Mouse (Mus musculus): ENCODE data around the gene Trmu. TPM values are rescaled to one million over a fixed set of nuclear protein-coding genes. Genes with fewer than 3 reads are reported as not detected.

Gene Trmu
- polyA plus RNA-seq, 1 experiment from 2014 or later, result 51.6 TPM

DNA sequence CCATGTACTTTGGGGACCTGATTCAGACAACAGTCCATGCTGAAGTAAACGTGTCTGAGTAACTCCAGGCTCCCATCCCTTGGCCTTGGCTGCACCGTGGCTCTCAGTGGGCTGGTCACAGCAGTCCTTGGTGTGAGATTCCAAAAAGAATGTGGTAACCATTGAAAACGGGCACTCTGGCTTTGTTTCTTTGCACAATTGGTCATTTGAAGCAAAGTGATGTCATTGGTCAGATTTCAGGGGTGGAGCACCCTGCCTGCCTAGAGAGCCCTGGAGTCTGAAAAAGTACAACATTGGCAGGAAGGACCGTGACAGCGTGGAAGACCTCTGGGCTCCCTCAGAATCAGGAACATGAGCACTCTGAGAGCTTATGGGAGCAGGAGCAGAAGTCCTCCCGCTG, 20.3 kb downstream of the Trmu start:
- 31% methylated on average over 6 of the region's 6 CpGs for WGBS
- Histone ChIP-seq H3K27ac (replicated peaks) (peak overlapping the region; percentile 42; the same call in 1 of the 2 replicates), H3K36me3 (peaks cover 26% of the 10 kb centered on the region), H3K4me3 (no peak overlapping the region), H3K9me3 (no peaks in the 10 kb centered on the region), H3K4me2 (replicated peaks) (no peak overlapping the region), H3K9ac (replicated peaks) (no peak overlapping the region), H3K4me1 (0 out of 2 replicates have a peak, but pooled peaks cover 4% of the 10 kb centered on the region), H3K27me3 (no peaks in the 10 kb centered on the region)
- no peak for ATAC-seq (replicated peaks)

GRCm38 (mm10) chr15:85900318-85900717, 21.2 kb downstream of the Trmu start:
- H3K9ac ChIP-seq (replicated peaks), result no peak overlapping the region
- no peak overlapping the region for H3K4me2 ChIP-seq (replicated peaks)
- no peak overlapping the region for H3K4me3 ChIP-seq
- H3K27ac ChIP-seq (replicated peaks), result peak overlapping the region; percentile 42
- 80% methylated on average over 8 of the region's 8 CpGs for WGBS
- peaks cover 17% of the 10 kb centered on the region for H3K36me3 ChIP-seq
- ATAC-seq (replicated peaks), result no peak
- no peaks in the 10 kb centered on the region for H3K27me3 ChIP-seq
- no peaks in the 10 kb centered on the region for H3K9me3 ChIP-seq
- H3K4me1 ChIP-seq, result 0 out of 2 replicates have a peak, but pooled peaks cover 4% of the 10 kb centered on the region

GRCm38 (mm10) chr15:85900801-85901200, 21.7 kb downstream of the Trmu start:
- H3K9ac ChIP-seq (replicated peaks), result no peak overlapping the region
- H3K4me3 ChIP-seq, result no peak overlapping the region
- H3K4me1 ChIP-seq, result 0 out of 2 replicates have a peak, but pooled peaks cover 4% of the 10 kb centered on the region
- no peak overlapping the region for H3K4me2 ChIP-seq (replicated peaks)
- no peak for ATAC-seq (replicated peaks)
- H3K36me3 ChIP-seq, result peaks cover 17% of the 10 kb centered on the region
- no peaks in the 10 kb centered on the region for H3K27me3 ChIP-seq
- WGBS, result 78% methylated on average over 12 of the region's 12 CpGs
- peak overlapping the region; percentile 42; the same call in 1 of the 2 replicates for H3K27ac ChIP-seq (replicated peaks)
- no peaks in the 10 kb centered on the region for H3K9me3 ChIP-seq

DNA sequence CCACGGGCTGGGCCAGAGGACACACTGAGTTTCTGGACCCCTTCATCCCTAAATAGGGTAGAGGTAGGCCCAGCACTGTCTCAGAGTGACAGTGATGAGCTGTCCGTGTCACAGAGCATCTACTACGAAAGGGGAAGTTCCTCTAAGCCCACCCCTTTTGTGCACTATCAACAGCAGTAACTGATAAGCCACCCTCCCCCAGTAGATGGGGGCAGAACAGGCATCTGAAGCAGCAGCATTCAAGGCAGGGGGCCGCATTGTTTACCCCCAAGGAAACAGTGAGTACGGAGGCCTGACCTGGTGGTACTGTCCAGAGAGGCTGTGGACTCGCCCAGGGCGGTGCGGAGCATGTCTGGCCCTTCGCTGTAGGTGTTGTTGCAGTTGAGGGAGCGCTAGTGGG, 23.4 kb downstream of the Trmu start:
- 0 out of 2 replicates have a peak, but pooled peaks cover 4% of the 10 kb centered on the region for H3K4me1 ChIP-seq
- H3K27ac ChIP-seq (replicated peaks), result no peak overlapping the region
- no peak overlapping the region for H3K4me2 ChIP-seq (replicated peaks)
- no peak overlapping the region for H3K4me3 ChIP-seq
- H3K27me3 ChIP-seq, result no peaks in the 10 kb centered on the region
- H3K9me3 ChIP-seq, result no peaks in the 10 kb centered on the region
- no peak for ATAC-seq (replicated peaks)
- 83% methylated on average over 10 of the region's 10 CpGs for WGBS
- no peak overlapping the region for H3K9ac ChIP-seq (replicated peaks)
- H3K36me3 ChIP-seq, result peaks cover 8% of the 10 kb centered on the region

GRCm38 (mm10) chr15:85903826-85904225, 24.7 kb downstream of the Trmu start:
- Histone ChIP-seq H3K4me1 (0 out of 2 replicates have a peak, but pooled peaks cover 4% of the 10 kb centered on the region), H3K4me2 (replicated peaks) (no peak overlapping the region), H3K36me3 (no peaks in the 10 kb centered on the region), H3K9me3 (no peaks in the 10 kb centered on the region), H3K27ac (replicated peaks) (no peak overlapping the region), H3K9ac (replicated peaks) (no peak overlapping the region), H3K4me3 (no peak overlapping the region), H3K27me3 (no peaks in the 10 kb centered on the region)
- ATAC-seq (replicated peaks), result no peak
- WGBS, result 79% methylated on average over 8 of the region's 8 CpGs

- H3K27ac ChIP-seq (replicated peaks), result no peak overlapping the region
- ATAC-seq (replicated peaks), result no peak
- no peaks in the 10 kb centered on the region for H3K27me3 ChIP-seq
- H3K36me3 ChIP-seq, result no peaks in the 10 kb centered on the region
- H3K9ac ChIP-seq (replicated peaks), result no peak overlapping the region
- H3K4me1 ChIP-seq, result no peaks in the 10 kb centered on the region
- no peak overlapping the region for H3K4me3 ChIP-seq
- no peak overlapping the region for H3K4me2 ChIP-seq (replicated peaks)
- 95% methylated on average over 7 of the region's 7 CpGs for WGBS
- H3K9me3 ChIP-seq, result no peaks in the 10 kb centered on the region
Measured at GRCm38 (mm10) chr15:85908660-85909491, 29.8 kb downstream of the Trmu start.

- no peaks in the 10 kb centered on the region for H3K27me3 ChIP-seq
- no peak overlapping the region for H3K4me3 ChIP-seq
- H3K36me3 ChIP-seq, result no peaks in the 10 kb centered on the region
- H3K27ac ChIP-seq (replicated peaks), result no peak overlapping the region
- no peak for ATAC-seq (replicated peaks)
- H3K9ac ChIP-seq (replicated peaks), result no peak overlapping the region
- H3K4me1 ChIP-seq, result no peaks in the 10 kb centered on the region
- no peak overlapping the region for H3K4me2 ChIP-seq (replicated peaks)
- no peaks in the 10 kb centered on the region for H3K9me3 ChIP-seq
- WGBS, result 96% methylated on average over 3 of the region's 3 CpGs
Measured at GRCm38 (mm10) chr15:85909492-85909829, 30.3 kb downstream of the Trmu start.

GRCm38 (mm10) chr15:85909931-85910330, 30.8 kb downstream of the Trmu start:
- no peak for ATAC-seq (replicated peaks)

GRCm38 (mm10) chr15:85913605-85914004, 34.5 kb downstream of the Trmu start:
- WGBS, result 27% methylated on average over 2 of the region's 2 CpGs
- H3K36me3 ChIP-seq, result no peaks in the 10 kb centered on the region
- no peaks in the 10 kb centered on the region for H3K27me3 ChIP-seq
- ATAC-seq (replicated peaks), result no peak
- H3K9me3 ChIP-seq, result no peaks in the 10 kb centered on the region
- no peak overlapping the region for H3K4me3 ChIP-seq
- H3K4me2 ChIP-seq (replicated peaks), result no peak overlapping the region
- H3K4me1 ChIP-seq, result no peaks in the 10 kb centered on the region
- H3K27ac ChIP-seq (replicated peaks), result no peak overlapping the region
- H3K9ac ChIP-seq (replicated peaks), result no peak overlapping the region

More at GRCm38 (mm10) chr15:85909931-85910330, 30.8 kb downstream of the Trmu start:
- Histone ChIP-seq H3K9me3 (no peaks in the 10 kb centered on the region), H3K27me3 (no peaks in the 10 kb centered on the region), H3K4me3 (no peak overlapping the region), H3K4me1 (no peaks in the 10 kb centered on the region), H3K36me3 (no peaks in the 10 kb centered on the region), H3K27ac (replicated peaks) (no peak overlapping the region), H3K4me2 (replicated peaks) (no peak overlapping the region), H3K9ac (replicated peaks) (no peak overlapping the region)
- WGBS, result 56% methylated on average over 10 of the region's 10 CpGs

DNA sequence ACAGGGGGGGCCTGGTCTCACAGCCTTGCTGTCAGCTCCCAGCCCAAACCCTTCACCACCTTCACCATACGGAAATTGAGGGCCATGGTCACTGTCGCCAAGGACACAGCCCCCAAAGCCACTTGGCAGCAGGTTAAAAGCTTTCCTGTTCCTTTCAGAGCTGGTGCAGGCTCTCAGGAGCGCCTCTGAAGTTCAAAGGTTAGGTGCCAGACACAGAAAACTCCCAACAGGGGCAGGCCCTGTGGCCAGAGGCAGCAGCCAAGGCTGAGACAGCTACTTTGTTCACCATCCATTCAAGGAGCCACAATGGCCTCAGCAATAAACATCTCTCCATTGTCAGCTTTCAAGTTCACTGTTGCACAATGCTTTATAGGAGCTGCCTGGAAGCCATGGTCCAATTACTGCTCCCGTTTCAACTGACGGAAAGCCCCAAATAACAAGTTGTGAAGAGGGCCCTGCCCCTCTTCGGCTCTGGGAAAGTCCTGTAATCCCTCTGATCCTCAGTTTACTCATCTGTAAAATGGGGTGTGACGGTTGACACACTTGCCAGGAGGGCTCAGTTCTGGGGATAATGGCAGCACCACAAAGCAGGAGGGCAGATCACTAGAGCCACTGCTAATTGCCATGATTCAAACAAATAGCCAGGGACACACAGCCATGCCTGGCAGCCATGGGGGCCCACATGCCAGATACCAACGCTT, 40.2 kb downstream of the Trmu start:
- Histone ChIP-seq H3K9me3 (no peaks in the 10 kb centered on the region), H3K9ac (replicated peaks) (no peak overlapping the region), H3K36me3 (no peaks in the 10 kb centered on the region), H3K27me3 (no peaks in the 10 kb centered on the region), H3K4me2 (replicated peaks) (no peak overlapping the region), H3K4me1 (no peaks in the 10 kb centered on the region), H3K4me3 (no peak overlapping the region), H3K27ac (replicated peaks) (no peak overlapping the region; the same call in 1 of the 2 replicates)
- no peak for ATAC-seq (replicated peaks)
- WGBS, result 31% methylated on average over 8 of the region's 8 CpGs

DNA sequence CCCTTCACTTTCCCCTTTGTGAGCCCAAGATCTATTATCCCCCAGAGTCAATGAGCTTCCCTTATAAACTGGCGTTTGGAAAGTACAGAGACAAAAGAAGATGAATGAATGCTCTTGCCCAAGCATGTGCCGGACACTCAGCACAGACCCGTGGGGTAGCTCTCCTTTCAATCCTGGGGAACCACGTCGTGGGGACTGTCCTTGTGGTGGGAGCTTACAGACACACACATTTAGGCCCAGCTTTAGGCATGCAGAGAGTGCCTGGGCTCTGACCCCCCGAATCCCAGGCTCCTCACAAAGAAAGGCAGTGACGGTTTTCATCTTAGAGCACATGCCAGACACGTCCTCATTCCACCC, 40.8 kb downstream of the Trmu start:
- Histone ChIP-seq H3K4me2 (replicated peaks) (no peak overlapping the region), H3K4me1 (no peaks in the 10 kb centered on the region), H3K36me3 (0 out of 2 replicates have a peak, but pooled peaks cover 5% of the 10 kb centered on the region), H3K27me3 (no peaks in the 10 kb centered on the region), H3K9me3 (no peaks in the 10 kb centered on the region), H3K4me3 (no peak overlapping the region), H3K27ac (replicated peaks) (no peak overlapping the region; the same call in 1 of the 2 replicates), H3K9ac (replicated peaks) (no peak overlapping the region)
- 37% methylated on average over 8 of the region's 8 CpGs for WGBS
- ATAC-seq (replicated peaks), result no peak

GRCm38 (mm10) chr15:85921855-85922254, 42.7 kb downstream of the Trmu start:
- Histone ChIP-seq H3K4me3 (no peak overlapping the region), H3K36me3 (0 out of 2 replicates have a peak, but pooled peaks cover 6% of the 10 kb centered on the region), H3K27ac (replicated peaks) (no peak overlapping the region), H3K27me3 (no peaks in the 10 kb centered on the region), H3K4me1 (no peaks in the 10 kb centered on the region), H3K4me2 (replicated peaks) (no peak overlapping the region), H3K9ac (replicated peaks) (no peak overlapping the region), H3K9me3 (no peaks in the 10 kb centered on the region)
- 94% methylated on average over 11 of the region's 11 CpGs for WGBS
- ATAC-seq (replicated peaks), result no peak

All from forebrain, embryonic 15.5 days (tissue).